Mouse (Mus musculus): ENCODE data around the gene Ifnlr1. TPM values are rescaled to one million over a fixed set of nuclear protein-coding genes. Genes with fewer than 3 reads are reported as not detected.
"Not testable (repeated sequence)": the region's sequence is repeated elsewhere in the genome, so short reads cannot be mapped to it uniquely, and the experiment has no call there.

Ifnlr1 gene
- polyA plus RNA-seq (2015; fragmentation: Nextera tagmentation; extraction: Ambion mirVana) = 0.36 and 0.68 TPM in 2 replicates

GRCm38 (mm10) chr4:135685906-135686567, at the start of gene Ifnlr1:
Ifnlr1 (plus strand) TSS chr4:135686287.
- no peaks in the 10 kb centered on the region for H3K36me3 ChIP-seq
- ATAC-seq (ENCODE audit: extremely low read depth, insufficient number of reproducible peaks, low FRiP score, low TSS enrichment) = peak; percentile 25; the same call in 1 of the 2 replicates
- peak within 1 kb of the TSS; percentile 84 for H3K9ac ChIP-seq
- H3K4me2 ChIP-seq = peak within 1 kb of the TSS; percentile 98
- H3K4me3 ChIP-seq = peak within 1 kb of the TSS; percentile 74
- no peak within 1 kb of the TSS for H3K27ac ChIP-seq (replicated peaks)
- WGBS = 2% methylated on average over 41 of the region's 41 CpGs
- H3K9me3 ChIP-seq = no peaks in the 10 kb centered on the region
- peaks cover 6% of the 10 kb centered on the region for H3K4me1 ChIP-seq
- peaks cover 67% of the 10 kb centered on the region for H3K27me3 ChIP-seq (replicated peaks)

- not testable (repeated sequence) for H3K9me3 ChIP-seq; H3K27me3 ChIP-seq (replicated peaks); H3K36me3 ChIP-seq; H3K27ac ChIP-seq (replicated peaks); H3K4me2 ChIP-seq; H3K4me3 ChIP-seq; H3K9ac ChIP-seq; ATAC-seq (ENCODE audit: extremely low read depth, insufficient number of reproducible peaks, low FRiP score, low TSS enrichment)
- WGBS = 63% methylated on average over 8 of the region's 8 CpGs
- peaks cover 28% of the 10 kb centered on the region for H3K4me1 ChIP-seq
These were observed 44.6 kb upstream of the Ifnlr1 start for GRCm38 (mm10) chr4:135641302-135642079.

- H3K27ac ChIP-seq (replicated peaks) = peak overlapping the region; percentile 73
These were observed 41.0 kb upstream of the Ifnlr1 start for GRCm38 (mm10) chr4:135645022-135645637.

GRCm38 (mm10) chr4:135652966-135653607, 33.0 kb upstream of the Ifnlr1 start:
- 25% methylated on average over 11 of the region's 11 CpGs for whole genome bisulfite sequencing
- H3K27ac ChIP-seq (replicated peaks) = peak overlapping the region; percentile 93
- no peaks in the 10 kb centered on the region for H3K9me3 ChIP-seq
- peak overlapping the region; percentile 56; the same call in 1 of the 2 replicates for H3K9ac ChIP-seq
- peak; percentile 71; the same call in 1 of the 2 replicates for ATAC-seq (ENCODE audit: extremely low read depth, insufficient number of reproducible peaks, low FRiP score, low TSS enrichment)
- no peak overlapping the region for H3K4me3 ChIP-seq
- peaks cover 13% of the 10 kb centered on the region; the same call in 1 of the 2 replicates for H3K27me3 ChIP-seq (replicated peaks)
- H3K4me1 ChIP-seq = peaks cover 64% of the 10 kb centered on the region
- H3K4me2 ChIP-seq = peak overlapping the region; percentile 49
- no peaks in the 10 kb centered on the region for H3K36me3 ChIP-seq

More at GRCm38 (mm10) chr4:135645022-135645637, 41.0 kb upstream of the Ifnlr1 start:
- no peak for ATAC-seq (ENCODE audit: extremely low read depth, insufficient number of reproducible peaks, low FRiP score, low TSS enrichment)
- H3K9me3 ChIP-seq = no peaks in the 10 kb centered on the region
- WGBS = 9% methylated on average over 12 of the region's 12 CpGs
- no peaks in the 10 kb centered on the region for H3K36me3 ChIP-seq
- H3K4me3 ChIP-seq = no peak overlapping the region
- H3K27me3 ChIP-seq (replicated peaks) = peaks cover 4% of the 10 kb centered on the region; the same call in 1 of the 2 replicates
- H3K4me1 ChIP-seq = peaks cover 28% of the 10 kb centered on the region
- peak overlapping the region; percentile 47 for H3K4me2 ChIP-seq
- H3K9ac ChIP-seq = peak overlapping the region; percentile 48

GRCm38 (mm10) chr4:135653956-135654355, 32.1 kb upstream of the Ifnlr1 start:
- Histone ChIP-seq H3K4me1 (peaks cover 73% of the 10 kb centered on the region), H3K4me3 (no peak overlapping the region), H3K9me3 (no peaks in the 10 kb centered on the region), H3K27me3 (replicated peaks) (peaks cover 9% of the 10 kb centered on the region; the same call in 1 of the 2 replicates), H3K9ac (0 out of 2 replicates have a peak overlapping the region, but pooled peaks have one; percentile 30), H3K27ac (replicated peaks) (peak overlapping the region; percentile 93), H3K36me3 (no peaks in the 10 kb centered on the region), H3K4me2 (no peak overlapping the region; the same call in 1 of the 2 replicates)
- WGBS = 89% methylated on average over 7 of the region's 7 CpGs
- ATAC-seq (ENCODE audit: extremely low read depth, insufficient number of reproducible peaks, low FRiP score, low TSS enrichment) = no peak

- Histone ChIP-seq H3K9ac (peak overlapping the region; percentile 37), H3K27ac (replicated peaks) (peak overlapping the region; percentile 92), H3K27me3 (replicated peaks) (peaks cover 8% of the 10 kb centered on the region; the same call in 1 of the 2 replicates), H3K36me3 (no peaks in the 10 kb centered on the region), H3K4me2 (peak overlapping the region; percentile 19; the same call in 1 of the 2 replicates), H3K4me3 (no peak overlapping the region), H3K4me1 (peaks cover 81% of the 10 kb centered on the region), H3K9me3 (no peaks in the 10 kb centered on the region)
- WGBS = 13% methylated on average over 7 of the region's 7 CpGs
- ATAC-seq (ENCODE audit: extremely low read depth, insufficient number of reproducible peaks, low FRiP score, low TSS enrichment) = no peak
These were observed 30.6 kb upstream of the Ifnlr1 start for GRCm38 (mm10) chr4:135655499-135655898.

- Histone ChIP-seq H3K9ac (peak overlapping the region; percentile 61), H3K4me1 (peaks cover 82% of the 10 kb centered on the region), H3K27ac (replicated peaks) (peak overlapping the region; percentile 92), H3K9me3 (no peaks in the 10 kb centered on the region), H3K36me3 (no peaks in the 10 kb centered on the region), H3K4me3 (no peak overlapping the region), H3K4me2 (peak overlapping the region; percentile 19; the same call in 1 of the 2 replicates), H3K27me3 (replicated peaks) (peaks cover 4% of the 10 kb centered on the region; the same call in 1 of the 2 replicates)
- WGBS = 19% methylated on average over 10 of the region's 10 CpGs
- ATAC-seq (ENCODE audit: extremely low read depth, insufficient number of reproducible peaks, low FRiP score, low TSS enrichment) = no peak
These were observed 29.9 kb upstream of the Ifnlr1 start for GRCm38 (mm10) chr4:135656094-135656589.

- Histone ChIP-seq H3K4me3 (no peak overlapping the region), H3K9me3 (no peaks in the 10 kb centered on the region), H3K4me2 (peak overlapping the region; percentile 9), H3K9ac (peak overlapping the region; percentile 13; the same call in 1 of the 2 replicates), H3K27me3 (replicated peaks) (peaks cover 4% of the 10 kb centered on the region; the same call in 1 of the 2 replicates), H3K4me1 (peaks cover 73% of the 10 kb centered on the region), H3K27ac (replicated peaks) (peak overlapping the region; percentile 92), H3K36me3 (no peaks in the 10 kb centered on the region)
- 14% methylated on average over 5 of the region's 5 CpGs for WGBS
- ATAC-seq (ENCODE audit: extremely low read depth, insufficient number of reproducible peaks, low FRiP score, low TSS enrichment) = no peak
These were observed 27.6 kb upstream of the Ifnlr1 start for GRCm38 (mm10) chr4:135658484-135658883.

GRCm38 (mm10) chr4:135658899-135659298, 27.2 kb upstream of the Ifnlr1 start:
- peak overlapping the region; percentile 9 for H3K4me2 ChIP-seq
- peaks cover 4% of the 10 kb centered on the region; the same call in 1 of the 2 replicates for H3K27me3 ChIP-seq (replicated peaks)
- H3K9ac ChIP-seq = peak overlapping the region; percentile 13; the same call in 1 of the 2 replicates
- 36% methylated on average over 12 of the region's 12 CpGs for WGBS
- H3K9me3 ChIP-seq = no peaks in the 10 kb centered on the region
- H3K27ac ChIP-seq (replicated peaks) = peak overlapping the region; percentile 92
- H3K4me1 ChIP-seq = peaks cover 69% of the 10 kb centered on the region
- no peak for ATAC-seq (ENCODE audit: extremely low read depth, insufficient number of reproducible peaks, low FRiP score, low TSS enrichment)
- no peak overlapping the region for H3K4me3 ChIP-seq
- no peaks in the 10 kb centered on the region for H3K36me3 ChIP-seq

GRCm38 (mm10) chr4:135661082-135661809, 24.8 kb upstream of the Ifnlr1 start:
- 41% methylated on average over 6 of the region's 6 CpGs for WGBS

More at GRCm38 (mm10) chr4:135661082-135661809, 24.8 kb upstream of the Ifnlr1 start:
- H3K4me1 ChIP-seq = peaks cover 48% of the 10 kb centered on the region
- no peak overlapping the region for H3K4me2 ChIP-seq
- ATAC-seq (ENCODE audit: extremely low read depth, insufficient number of reproducible peaks, low FRiP score, low TSS enrichment) = no peak
- H3K4me3 ChIP-seq = no peak overlapping the region
- H3K36me3 ChIP-seq = no peaks in the 10 kb centered on the region
- no peaks in the 10 kb centered on the region for H3K9me3 ChIP-seq
- H3K9ac ChIP-seq = peak overlapping the region; percentile 56
- no peaks in the 10 kb centered on the region for H3K27me3 ChIP-seq (replicated peaks)
- H3K27ac ChIP-seq (replicated peaks) = peak overlapping the region; percentile 22; the same call in 1 of the 2 replicates
